8 mouse cellular contexts compared by ENCODE assay signal in genomic region chr5:118214418-118215154, GRCm38 (mm10). TPM values are rescaled to one million over a fixed set of nuclear protein-coding genes. Genes with fewer than 3 reads are reported as not detected.
DNase-seq lines count a peak whose midpoint lies in the region; ATAC-seq lines count a peak whose summit lies in the region.

No protein-coding gene starts in this region.

- H3K27ac ChIP-seq in hindbrain, embryonic 12.5 days = peak overlapping the region; percentile 31; the same call in 1 of the 2 replicates

- H3K4me2 ChIP-seq in hindbrain, embryonic 12.5 days (replicated peaks) = peak overlapping the region; percentile 75

- peaks cover 18% of the 10 kb centered on the region for H3K36me3 ChIP-seq in hindbrain, embryonic 12.5 days

- peak; percentile 55 for DNase-seq in ZHBTc4 (ENCODE audit: low read depth, low spot score)
- peak; percentile 94 to 95 for DNase-seq in cerebellum, postnatal 14 days
- DNase-seq in frontal cortex, postnatal 10 days (ENCODE audit: low spot score in 2 of 2) = peak; percentile 85
- peak; percentile 69 to 77 for DNase-seq in layer of hippocampus, postnatal 14 days (ENCODE audit: low spot score in 2 of 2)
- peak; percentile 90 for DNase-seq in lung, postnatal 10 days
- DNase-seq in right cerebral cortex, postnatal 14 days = peak; percentile 88
- DNase-seq in spleen, postnatal 10 days (ENCODE audit: low spot score in 2 of 2) = no peak

- H3K27me3 ChIP-seq in hindbrain, embryonic 12.5 days = no peaks in the 10 kb centered on the region

- peak overlapping the region; percentile 34 for H3K4me3 ChIP-seq in hindbrain, embryonic 12.5 days

- H3K9me3 ChIP-seq in hindbrain, embryonic 12.5 days (replicated peaks) = no peaks in the 10 kb centered on the region

- WGBS in hindbrain, embryonic 12.5 days = 9% methylated on average over 24 of the region's 24 CpGs

- ATAC-seq in hindbrain, embryonic 12.5 days (ENCODE audit: low FRiP score) = peak; percentile 81

- peak overlapping the region; percentile 61 for H3K9ac ChIP-seq in hindbrain, embryonic 12.5 days

- peaks cover 20% of the 10 kb centered on the region for H3K4me1 ChIP-seq in hindbrain, embryonic 12.5 days

RNA-seq across cellular contexts. Expression of gene Rnft2, which starts 30.3 kb away (rescaled TPM):
- 9.4 and 11.0 TPM in 2 replicates for polyA plus RNA-seq in hindbrain, embryonic 12.5 days (2016; fragmentation: Nextera tagmentation; extraction: Ambion mirVana)
- total RNA-seq in layer of hippocampus, postnatal 14 days (2021) = 10 to 100 TPM; 84.9 to 92.1 TPM

RNA-seq across cellular contexts. Expression of gene 2410131K14Rik, which starts 30.4 kb away (rescaled TPM):
- polyA plus RNA-seq in hindbrain, embryonic 12.5 days (2016; fragmentation: Nextera tagmentation; extraction: Ambion mirVana) = 12.9 and 13.4 TPM in 2 replicates
- 10 to 100 TPM; 15.1 to 15.9 TPM for total RNA-seq in layer of hippocampus, postnatal 14 days (2021)

RNA-seq across cellular contexts. Expression of gene Hrk, which starts 50.1 kb away (rescaled TPM):
- 1.8 TPM in 2 replicates for polyA plus RNA-seq in hindbrain, embryonic 12.5 days (2016; fragmentation: Nextera tagmentation; extraction: Ambion mirVana)
- total RNA-seq in layer of hippocampus, postnatal 14 days (2021) = 10 to 100 TPM; 35.7 to 36.7 TPM

RNA-seq across cellular contexts. Expression of gene Fbxw8, which starts 59.3 kb away (rescaled TPM):
- polyA plus RNA-seq in hindbrain, embryonic 12.5 days (2016; fragmentation: Nextera tagmentation; extraction: Ambion mirVana) = 42.0 and 45.0 TPM in 2 replicates
- 10 to 100 TPM; 40.4 to 41.7 TPM for total RNA-seq in layer of hippocampus, postnatal 14 days (2021)

Comparison
In these comparisons a context has a peak if more than half of its experiments do, and no peak if none do; other contexts are left out.
1. DNase-seq: peak in ZHBTc4 (single experiment), cerebellum, postnatal 14 days (2 of 2), frontal cortex, postnatal 10 days (2 of 2), layer of hippocampus, postnatal 14 days (2 of 2), lung, postnatal 10 days (single experiment) and right cerebral cortex, postnatal 14 days (single experiment); none in spleen, postnatal 10 days (0 of 2).